Mouse (Mus musculus): ENCODE measurements at regions not wholly inside any gene's neighbourhood (a gene's known extent, or its start where the extent isn't known, plus 50 kb on each side); places are given as distances from the start of the nearest gene placed in this dataset.

DNA sequence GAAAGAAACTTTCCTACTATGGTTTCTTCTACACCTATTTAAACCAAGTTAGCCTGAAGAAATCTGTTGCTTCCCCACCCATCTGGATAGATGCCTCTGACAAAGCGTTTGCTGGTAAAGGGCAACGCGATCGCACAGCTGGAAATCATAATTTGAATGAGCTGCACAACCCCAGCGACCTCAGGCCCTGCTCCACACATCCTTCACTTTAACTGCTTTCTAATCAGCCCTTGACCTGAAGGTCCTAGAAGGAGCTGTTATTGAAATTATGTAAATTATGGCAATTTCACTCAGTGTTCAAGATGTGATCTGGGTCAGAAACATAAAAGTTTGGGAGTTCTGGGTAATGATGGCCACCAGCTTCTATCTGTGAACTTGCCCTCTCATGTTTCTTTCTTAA lies 201.5 kb upstream of the Mctp2 start:
- no peak for ATAC-seq (replicated peaks; ENCODE audit: extremely low read depth, insufficient read depth, low FRiP score)
- Histone ChIP-seq H3K27ac (ENCODE audit: low read length) (no peak overlapping the region), H3K4me3 (ENCODE audit: low read length) (no peak overlapping the region), H3K4me2 (ENCODE audit: low read depth, low read length) (no peak overlapping the region), H3K27me3 (ENCODE audit: control insufficient read depth, insufficient read depth, low read length) (no peaks in the 10 kb centered on the region), H3K36me3 (ENCODE audit: control insufficient read depth, insufficient read depth) (no peaks in the 10 kb centered on the region), H3K4me1 (ENCODE audit: control insufficient read depth, insufficient read depth, low read length) (no peaks in the 10 kb centered on the region), H3K9me3 (replicated peaks; ENCODE audit: control insufficient read depth, low read length) (no peaks in the 10 kb centered on the region), H3K9ac (ENCODE audit: low read length) (no peak overlapping the region)
- 72% methylated on average over 5 of the region's 5 CpGs for WGBS

DNA sequence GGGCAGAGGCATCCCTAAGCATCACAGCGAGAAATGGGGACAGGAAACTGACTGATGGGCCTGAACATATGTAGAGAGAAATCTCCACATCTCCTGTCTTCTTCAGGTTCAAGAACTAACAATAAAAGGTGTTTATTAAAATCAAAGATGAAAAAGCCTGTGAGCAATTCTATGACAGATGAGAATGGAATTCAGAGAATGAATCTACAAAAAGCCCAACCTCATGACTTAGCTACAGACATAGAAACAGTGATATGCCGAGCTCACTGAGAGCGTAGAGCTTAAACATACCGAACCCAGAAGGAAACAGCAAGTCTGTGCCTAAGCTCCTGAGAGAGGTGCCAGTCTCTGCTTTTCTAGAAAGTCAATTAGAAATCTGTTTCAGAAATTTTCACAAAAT lies 203.7 kb upstream of the Mctp2 start:
- Histone ChIP-seq H3K4me2 (ENCODE audit: low read depth, low read length) (no peak overlapping the region), H3K27ac (ENCODE audit: low read length) (no peak overlapping the region), H3K9me3 (replicated peaks; ENCODE audit: control insufficient read depth, low read length) (no peaks in the 10 kb centered on the region), H3K4me1 (ENCODE audit: control insufficient read depth, insufficient read depth, low read length) (no peaks in the 10 kb centered on the region), H3K4me3 (ENCODE audit: low read length) (no peak overlapping the region), H3K9ac (ENCODE audit: low read length) (no peak overlapping the region), H3K27me3 (ENCODE audit: control insufficient read depth, insufficient read depth, low read length) (no peaks in the 10 kb centered on the region), H3K36me3 (ENCODE audit: control insufficient read depth, insufficient read depth) (no peaks in the 10 kb centered on the region)
- no peak for ATAC-seq (replicated peaks; ENCODE audit: extremely low read depth, insufficient read depth, low FRiP score)
- 52% methylated on average over 4 of the region's 4 CpGs for WGBS

DNA sequence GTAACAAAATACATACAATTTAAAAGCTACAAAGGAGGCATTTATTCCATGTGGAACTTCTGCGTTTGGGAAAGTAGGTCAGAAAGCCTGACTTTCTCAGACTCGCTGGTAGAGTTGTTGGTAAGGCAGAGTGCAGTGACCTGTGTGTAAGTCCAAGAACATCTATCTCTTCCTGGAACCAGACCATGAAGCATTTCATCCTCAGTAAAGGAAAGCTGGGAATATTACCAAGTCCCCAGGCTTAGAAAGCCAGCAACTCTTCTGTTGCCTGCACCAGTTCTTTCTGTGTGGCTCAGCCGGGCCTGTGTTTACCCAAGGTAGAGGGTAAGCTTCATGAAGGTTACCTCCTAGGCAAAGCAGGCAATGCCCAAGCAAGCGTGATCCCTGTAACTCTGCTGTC lies 207.0 kb upstream of the Mctp2 start:
- H3K27ac ChIP-seq (ENCODE audit: low read length) = no peak overlapping the region
- no peaks in the 10 kb centered on the region for H3K27me3 ChIP-seq (ENCODE audit: control insufficient read depth, insufficient read depth, low read length)
- 75% methylated on average over 4 of the region's 4 CpGs for WGBS
- ATAC-seq (replicated peaks; ENCODE audit: extremely low read depth, insufficient read depth, low FRiP score) = no peak
- H3K4me1 ChIP-seq (ENCODE audit: control insufficient read depth, insufficient read depth, low read length) = no peaks in the 10 kb centered on the region
- no peaks in the 10 kb centered on the region for H3K36me3 ChIP-seq (ENCODE audit: control insufficient read depth, insufficient read depth)
- no peaks in the 10 kb centered on the region for H3K9me3 ChIP-seq (replicated peaks; ENCODE audit: control insufficient read depth, low read length)
- no peak overlapping the region for H3K9ac ChIP-seq (ENCODE audit: low read length)
- no peak overlapping the region for H3K4me3 ChIP-seq (ENCODE audit: low read length)
- no peak overlapping the region for H3K4me2 ChIP-seq (ENCODE audit: low read depth, low read length)

DNA sequence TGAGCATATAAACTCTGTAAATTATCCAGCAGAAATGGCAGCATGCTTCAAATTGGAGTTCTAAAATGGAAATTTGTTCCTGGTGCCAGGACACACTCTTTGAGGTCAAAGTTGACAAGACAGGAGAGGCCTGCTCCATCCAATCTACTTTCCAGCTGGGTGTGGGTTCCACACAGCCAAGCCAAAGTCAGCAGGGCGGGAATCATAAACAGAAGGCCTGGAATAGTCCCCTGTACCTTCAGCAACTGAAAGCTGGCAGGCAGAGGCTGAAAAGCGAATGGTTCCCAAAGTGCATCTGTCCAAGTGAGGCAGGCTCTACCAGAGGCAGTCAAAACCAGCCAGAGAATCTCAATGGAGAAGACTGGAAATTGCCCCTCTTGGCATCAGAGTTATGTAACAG lies 208.4 kb upstream of the Mctp2 start:
- H3K27ac ChIP-seq (ENCODE audit: low read length) = no peak overlapping the region
- no peak overlapping the region for H3K4me2 ChIP-seq (ENCODE audit: low read depth, low read length)
- H3K4me3 ChIP-seq (ENCODE audit: low read length) = no peak overlapping the region
- no peak overlapping the region for H3K9ac ChIP-seq (ENCODE audit: low read length)
- ATAC-seq (replicated peaks; ENCODE audit: extremely low read depth, insufficient read depth, low FRiP score) = no peak
- WGBS = 72% methylated on average over 2 of the region's 2 CpGs
- H3K9me3 ChIP-seq (replicated peaks; ENCODE audit: control insufficient read depth, low read length) = no peaks in the 10 kb centered on the region
- no peaks in the 10 kb centered on the region for H3K27me3 ChIP-seq (ENCODE audit: control insufficient read depth, insufficient read depth, low read length)
- no peaks in the 10 kb centered on the region for H3K36me3 ChIP-seq (ENCODE audit: control insufficient read depth, insufficient read depth)
- no peaks in the 10 kb centered on the region for H3K4me1 ChIP-seq (ENCODE audit: control insufficient read depth, insufficient read depth, low read length)

DNA sequence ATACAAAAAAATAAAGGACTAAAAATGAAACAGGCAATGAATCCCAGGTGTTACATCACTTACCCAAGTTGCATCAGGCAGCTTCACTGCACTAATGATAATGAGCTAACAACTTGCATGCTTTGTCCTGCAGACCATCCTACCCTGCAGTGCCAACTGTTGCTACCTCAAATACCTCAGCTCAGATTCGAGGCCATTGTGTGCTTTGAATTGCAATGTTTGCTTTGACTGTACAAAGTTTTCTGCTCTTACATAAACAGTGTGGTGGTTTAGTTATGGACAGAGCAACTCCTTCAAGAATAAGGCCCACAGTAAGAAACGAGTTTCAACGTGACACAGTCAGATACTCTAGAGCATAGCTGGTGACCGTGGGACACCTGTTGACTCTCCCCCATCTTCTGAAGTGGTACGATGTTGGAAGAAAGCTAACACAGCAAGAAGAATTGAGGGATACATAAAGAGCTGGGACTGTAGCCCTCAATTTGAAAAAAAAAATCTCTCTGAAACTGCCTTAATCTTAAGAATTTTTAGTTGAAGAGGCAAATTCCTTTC lies 212.1 kb upstream of the Mctp2 start:
- Histone ChIP-seq H3K9me3 (replicated peaks; ENCODE audit: control insufficient read depth, low read length) (no peaks in the 10 kb centered on the region), H3K9ac (ENCODE audit: low read length) (no peak overlapping the region), H3K36me3 (ENCODE audit: control insufficient read depth, insufficient read depth) (no peaks in the 10 kb centered on the region), H3K27me3 (ENCODE audit: control insufficient read depth, insufficient read depth, low read length) (no peaks in the 10 kb centered on the region), H3K27ac (ENCODE audit: low read length) (no peak overlapping the region), H3K4me1 (ENCODE audit: control insufficient read depth, insufficient read depth, low read length) (no peaks in the 10 kb centered on the region), H3K4me2 (ENCODE audit: low read depth, low read length) (no peak overlapping the region), H3K4me3 (ENCODE audit: low read length) (no peak overlapping the region)
- no peak for ATAC-seq (replicated peaks; ENCODE audit: extremely low read depth, insufficient read depth, low FRiP score)
- WGBS = 61% methylated on average over 5 of the region's 5 CpGs

DNA sequence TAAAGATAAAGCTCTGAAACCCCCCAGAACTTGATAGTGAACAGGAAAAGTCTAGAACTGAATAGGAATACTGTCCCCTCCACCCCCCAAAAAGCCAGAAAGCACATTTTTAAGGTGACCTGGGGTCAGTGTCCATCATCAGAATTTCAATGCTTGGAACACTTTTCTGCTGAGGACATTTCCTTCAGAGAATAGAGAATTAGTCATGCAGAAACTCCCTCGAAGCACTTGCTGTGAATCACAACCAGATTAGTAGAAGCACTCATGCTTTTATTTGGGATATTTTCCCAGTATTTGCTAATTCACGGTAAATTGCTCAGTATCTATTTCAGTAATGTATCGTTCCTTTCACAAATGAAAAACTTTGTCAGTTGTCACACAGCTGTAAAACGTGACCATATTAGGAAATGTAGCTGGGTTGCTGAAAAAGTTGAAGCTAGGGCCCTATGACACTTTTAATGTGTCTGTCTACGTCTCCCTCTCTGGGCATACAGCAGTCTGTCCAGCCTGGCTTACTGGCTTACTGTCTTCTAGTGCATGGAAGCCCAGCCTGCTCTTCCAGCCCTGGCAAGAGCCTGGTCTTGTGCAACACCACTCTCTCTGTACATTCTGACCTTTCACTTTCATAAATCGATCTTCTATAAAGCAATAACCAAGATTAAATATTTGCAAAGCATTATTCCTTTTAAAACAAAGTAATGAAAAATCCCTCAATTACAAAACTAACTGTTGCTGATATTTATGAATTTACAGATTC lies 213.1 kb upstream of the Mctp2 start:
- 49% methylated on average over 6 of the region's 6 CpGs for WGBS
- H3K27ac ChIP-seq (ENCODE audit: low read length) = no peak overlapping the region
- no peak overlapping the region for H3K4me2 ChIP-seq (ENCODE audit: low read depth, low read length)
- H3K27me3 ChIP-seq (ENCODE audit: control insufficient read depth, insufficient read depth, low read length) = no peaks in the 10 kb centered on the region
- no peaks in the 10 kb centered on the region for H3K4me1 ChIP-seq (ENCODE audit: control insufficient read depth, insufficient read depth, low read length)
- no peaks in the 10 kb centered on the region for H3K36me3 ChIP-seq (ENCODE audit: control insufficient read depth, insufficient read depth)
- ATAC-seq (replicated peaks; ENCODE audit: extremely low read depth, insufficient read depth, low FRiP score) = no peak
- H3K9ac ChIP-seq (ENCODE audit: low read length) = no peak overlapping the region
- H3K9me3 ChIP-seq (replicated peaks; ENCODE audit: control insufficient read depth, low read length) = no peaks in the 10 kb centered on the region
- no peak overlapping the region for H3K4me3 ChIP-seq (ENCODE audit: low read length)

DNA sequence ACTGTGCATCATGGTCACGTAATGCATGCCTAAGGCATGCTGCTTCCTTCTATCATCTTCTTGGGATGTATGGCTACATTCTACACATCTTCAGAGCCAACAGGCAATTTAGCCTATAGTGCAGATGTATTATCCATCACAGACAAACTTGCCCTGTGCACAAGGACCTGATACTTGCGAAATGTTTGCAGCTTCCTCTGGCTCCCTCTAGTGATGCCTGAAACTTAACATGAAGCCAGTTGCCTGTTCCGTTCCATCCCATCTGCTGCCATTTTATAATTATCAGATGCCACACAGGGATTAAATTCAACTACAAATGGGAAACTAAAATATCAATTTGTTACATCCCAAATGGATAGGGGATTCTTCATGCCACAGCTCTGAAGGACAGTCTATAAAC lies 222.5 kb upstream of the Mctp2 start:
- no peak overlapping the region for H3K27ac ChIP-seq (ENCODE audit: low read length)
- no peak overlapping the region for H3K4me2 ChIP-seq (ENCODE audit: low read depth, low read length)
- H3K4me3 ChIP-seq (ENCODE audit: low read length) = no peak overlapping the region
- 83% methylated on average over 3 of the region's 3 CpGs for WGBS
- H3K27me3 ChIP-seq (ENCODE audit: control insufficient read depth, insufficient read depth, low read length) = no peaks in the 10 kb centered on the region
- H3K4me1 ChIP-seq (ENCODE audit: control insufficient read depth, insufficient read depth, low read length) = no peaks in the 10 kb centered on the region
- no peak for ATAC-seq (replicated peaks; ENCODE audit: extremely low read depth, insufficient read depth, low FRiP score)
- no peaks in the 10 kb centered on the region for H3K36me3 ChIP-seq (ENCODE audit: control insufficient read depth, insufficient read depth)
- no peaks in the 10 kb centered on the region for H3K9me3 ChIP-seq (replicated peaks; ENCODE audit: control insufficient read depth, low read length)
- H3K9ac ChIP-seq (ENCODE audit: low read length) = no peak overlapping the region

DNA sequence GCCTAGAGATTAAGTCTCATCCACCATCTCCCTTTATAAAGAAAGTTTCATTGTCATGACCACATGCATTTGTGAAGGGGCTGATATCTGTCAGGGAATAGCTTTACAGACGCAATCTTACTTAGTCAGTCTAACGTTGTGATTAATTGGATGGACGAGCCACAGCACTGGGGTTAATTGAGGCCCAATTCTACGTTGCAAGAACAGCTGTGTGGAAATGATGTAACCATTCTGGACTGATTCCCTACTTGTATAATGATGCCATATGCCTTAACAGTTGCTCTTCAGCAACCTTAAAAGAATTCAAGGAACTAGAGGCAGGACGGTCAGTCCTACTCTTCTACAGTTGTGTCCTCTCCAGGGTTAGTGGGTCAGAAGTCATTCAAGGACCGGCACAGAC lies 231.9 kb upstream of the Mctp2 start:
- Histone ChIP-seq H3K4me3 (ENCODE audit: low read length) (no peak overlapping the region), H3K27me3 (ENCODE audit: control insufficient read depth, insufficient read depth, low read length) (no peaks in the 10 kb centered on the region), H3K27ac (ENCODE audit: low read length) (no peak overlapping the region), H3K4me1 (ENCODE audit: control insufficient read depth, insufficient read depth, low read length) (no peaks in the 10 kb centered on the region), H3K36me3 (ENCODE audit: control insufficient read depth, insufficient read depth) (no peaks in the 10 kb centered on the region), H3K9ac (ENCODE audit: low read length) (no peak overlapping the region), H3K9me3 (replicated peaks; ENCODE audit: control insufficient read depth, low read length) (no peaks in the 10 kb centered on the region), H3K4me2 (ENCODE audit: low read depth, low read length) (no peak overlapping the region)
- no peak for ATAC-seq (replicated peaks; ENCODE audit: extremely low read depth, insufficient read depth, low FRiP score)
- 67% methylated on average over 6 of the region's 6 CpGs for WGBS

DNA sequence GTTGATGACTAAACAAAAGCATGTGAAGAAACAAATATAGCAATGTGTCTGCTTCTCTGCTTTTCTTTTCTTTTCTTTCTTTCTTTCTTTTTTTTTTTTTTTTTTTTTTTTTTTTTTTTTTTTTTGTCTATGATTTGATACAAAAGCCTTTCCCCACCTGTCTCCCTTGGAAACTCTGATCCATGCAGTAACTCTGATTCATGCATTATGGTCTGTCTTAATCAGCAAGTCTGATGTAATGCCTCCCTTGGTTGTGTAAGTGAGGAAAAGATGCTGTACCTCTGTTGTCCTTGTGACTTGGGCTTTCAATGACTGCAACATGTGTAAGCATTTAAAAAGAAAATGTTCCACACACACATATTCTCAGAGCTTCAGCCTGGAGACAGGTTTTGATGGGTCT lies 233.5 kb upstream of the Mctp2 start:
- no peaks in the 10 kb centered on the region for H3K27me3 ChIP-seq (ENCODE audit: control insufficient read depth, insufficient read depth, low read length)
- H3K4me2 ChIP-seq (ENCODE audit: low read depth, low read length) = no peak overlapping the region
- H3K36me3 ChIP-seq (ENCODE audit: control insufficient read depth, insufficient read depth) = no peaks in the 10 kb centered on the region
- H3K9me3 ChIP-seq (replicated peaks; ENCODE audit: control insufficient read depth, low read length) = no peaks in the 10 kb centered on the region
- H3K9ac ChIP-seq (ENCODE audit: low read length) = no peak overlapping the region
- ATAC-seq (replicated peaks; ENCODE audit: extremely low read depth, insufficient read depth, low FRiP score) = no peak
- no peaks in the 10 kb centered on the region for H3K4me1 ChIP-seq (ENCODE audit: control insufficient read depth, insufficient read depth, low read length)
- H3K27ac ChIP-seq (ENCODE audit: low read length) = no peak overlapping the region
- H3K4me3 ChIP-seq (ENCODE audit: low read length) = no peak overlapping the region
